Mouse (Mus musculus): ENCODE results near the gene Stambpl1.

The Stambpl1 gene

DNA sequence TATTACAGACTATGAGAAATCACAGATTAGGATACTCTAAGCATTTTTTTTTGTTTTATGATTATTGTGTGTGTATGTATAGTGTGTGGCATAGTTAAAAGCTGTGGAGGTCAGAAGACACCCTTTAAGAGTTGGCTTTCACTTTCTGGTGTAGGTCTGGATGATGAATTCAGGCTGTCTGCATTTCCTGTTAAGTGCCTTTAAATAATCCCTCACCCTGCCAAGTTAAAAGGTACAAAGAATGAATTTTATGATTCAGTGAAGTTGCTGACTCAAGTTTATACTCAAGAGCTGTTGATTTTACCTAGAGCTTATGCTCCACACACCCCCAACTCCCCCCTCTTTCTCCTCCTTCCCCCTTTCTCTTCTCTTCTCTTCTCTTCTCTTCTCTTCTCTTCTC, 95.2 kb downstream of the Stambpl1 start:
- DNase-seq: no peak

DNA sequence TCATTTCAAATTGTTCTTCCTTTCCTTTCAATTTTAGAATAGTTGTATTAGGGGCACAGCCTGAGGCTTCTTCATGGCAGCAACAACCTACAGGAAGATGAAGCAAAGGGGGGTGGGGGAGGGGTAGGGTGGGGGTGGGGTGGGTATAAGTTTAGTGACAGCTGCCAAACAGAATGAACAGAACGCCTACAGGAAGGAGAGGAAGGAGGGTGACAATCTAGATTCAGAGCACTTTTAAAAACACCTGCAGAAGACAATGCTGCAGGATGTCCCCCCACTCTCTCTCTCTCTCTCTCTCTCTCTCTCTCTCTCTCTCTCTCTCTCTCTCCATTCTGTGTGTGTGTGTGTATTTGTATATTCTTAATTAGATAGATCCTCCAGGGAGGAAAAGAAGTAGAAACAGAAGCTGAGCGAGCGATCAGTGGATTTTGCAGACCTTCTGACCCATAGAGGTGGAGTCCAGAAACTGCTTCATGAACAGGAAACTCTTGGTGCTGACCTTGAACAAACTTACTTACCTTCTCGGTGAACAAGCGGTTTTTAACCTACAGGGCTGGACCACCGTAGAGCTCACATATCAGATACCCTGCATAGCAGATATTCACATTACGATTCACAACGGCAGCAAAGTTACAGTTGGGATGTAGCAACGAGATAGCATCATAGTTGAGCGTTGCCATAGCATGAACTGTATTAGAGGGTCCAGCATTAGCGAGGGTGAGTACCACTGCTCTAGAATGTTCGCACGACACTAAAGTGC, 95.8 kb downstream of the Stambpl1 start:
- no peak for DNase-seq

DNA sequence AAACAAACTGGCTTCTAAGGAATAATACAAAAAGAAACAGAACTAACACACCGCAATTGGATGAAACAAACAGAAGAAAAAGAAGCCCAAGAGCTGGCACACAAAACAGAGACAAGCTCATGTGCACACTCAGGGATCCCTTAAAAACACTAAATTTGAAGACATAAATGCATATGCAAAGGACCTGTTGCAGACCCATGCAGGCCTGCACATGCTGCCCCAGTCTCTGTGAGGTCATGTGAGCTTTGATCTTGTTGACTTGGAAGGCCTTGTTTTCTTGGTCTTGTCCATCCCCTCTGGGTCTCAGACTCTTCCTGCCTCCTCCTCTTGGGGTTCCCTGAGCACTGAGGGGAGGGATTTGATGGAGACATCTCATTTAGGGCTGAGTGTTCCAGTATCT, 96.7 kb downstream of the Stambpl1 start:
- DNase-seq: no peak
